Mouse (Mus musculus): Measurements from ENCODE around the gene Gm16253. TPM values are rescaled to one million over a fixed set of nuclear protein-coding genes. Genes with fewer than 3 reads are reported as not detected.

Gene Gm16253
- total RNA-seq, 2 experiments from 2014 or later = not detected

DNA sequence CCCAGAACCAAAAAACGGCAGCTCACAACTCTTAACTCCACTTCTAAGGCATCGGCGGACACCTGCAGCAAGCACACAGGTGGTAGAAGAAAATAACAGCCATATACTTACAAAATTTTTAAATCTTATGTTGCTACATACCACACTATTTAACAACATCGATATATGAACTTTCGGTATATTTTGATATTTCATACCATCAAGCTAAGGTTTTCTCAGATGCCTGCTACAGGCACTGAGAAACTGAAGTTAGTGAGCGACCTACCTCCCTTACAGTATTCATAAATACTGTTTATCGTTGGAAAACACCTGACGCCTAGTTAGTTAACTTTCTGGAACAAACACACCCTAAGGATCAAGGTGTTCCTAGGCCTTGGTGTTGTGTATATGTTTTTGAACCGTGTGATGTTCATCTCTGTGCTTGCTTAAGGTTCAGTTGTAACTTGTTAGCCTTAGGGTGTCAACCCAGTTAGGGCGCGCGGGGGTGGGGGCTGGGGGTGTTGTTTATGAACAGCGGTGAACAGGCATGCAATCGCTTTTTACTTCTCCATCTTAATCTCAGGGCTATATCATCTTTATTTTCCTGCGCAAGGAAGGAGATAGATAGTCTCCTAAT, 20.7 kb upstream of the Gm16253 start:
- no peak for DNase-seq (ENCODE audit: low spot score in 2 of 2)
- intact Hi-C loops (cut with DNase I) = no loop called here

- no peak for DNase-seq (ENCODE audit: low spot score in 2 of 2)
- intact Hi-C loops (cut with DNase I) = no loop called here
Observed at GRCm38 (mm10) chr3:96556651-96557635, 19.8 kb upstream of the Gm16253 start.

DNA sequence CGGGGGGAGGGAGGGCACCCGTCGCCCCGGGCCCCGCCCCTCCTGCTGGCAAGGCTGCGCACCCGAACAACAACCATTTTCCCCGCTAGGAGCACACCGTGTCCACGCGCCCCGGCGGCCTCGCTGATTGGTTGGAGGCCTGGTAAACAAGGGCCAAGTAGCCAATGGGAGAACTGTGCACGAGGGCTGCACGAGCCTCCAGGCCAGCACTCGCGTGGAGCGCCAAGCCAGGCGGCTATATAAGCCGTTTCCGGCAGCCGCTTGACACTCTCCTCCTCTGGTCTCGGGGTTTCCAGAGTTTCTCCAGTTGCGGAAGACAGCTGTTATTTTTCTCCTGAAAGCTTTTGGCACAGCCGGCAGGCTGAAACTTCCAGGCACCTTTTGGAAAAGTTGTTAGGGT, 19.1 kb upstream of the Gm16253 start, which contains the start of gene Txnip:
TSS of gene Txnip (plus strand) at position 264 of the 400 bp plus-strand sequence.
- intact Hi-C loops (cut with DNase I) = no loop called here
- DNase-seq (ENCODE audit: low spot score in 2 of 2) = peak; percentile 98 to 100

DNA sequence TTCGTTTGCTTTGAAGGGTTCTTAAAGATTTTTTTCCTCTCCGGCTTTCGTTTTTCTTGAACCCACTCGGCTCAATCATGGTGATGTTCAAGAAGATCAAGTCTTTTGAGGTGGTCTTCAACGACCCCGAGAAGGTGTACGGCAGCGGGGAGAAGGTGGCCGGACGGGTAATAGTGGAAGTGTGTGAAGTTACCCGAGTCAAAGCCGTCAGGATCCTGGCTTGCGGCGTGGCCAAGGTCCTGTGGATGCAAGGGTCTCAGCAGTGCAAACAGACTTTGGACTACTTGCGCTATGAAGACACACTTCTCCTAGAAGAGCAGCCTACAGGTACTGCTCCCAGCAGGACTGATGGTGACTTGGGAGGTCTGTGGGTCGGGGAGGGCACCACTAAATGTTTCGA, 18.6 kb upstream of the Gm16253 start:
- DNase-seq (ENCODE audit: low spot score in 2 of 2) = no peak
- intact Hi-C loops (cut with DNase I) = no loop called here

GRCm38 (mm10) chr3:96558668-96559196, 18.1 kb upstream of the Gm16253 start:
- intact Hi-C loops (cut with DNase I) = no loop called here
- DNase-seq (ENCODE audit: low spot score in 2 of 2) = no peak

- intact Hi-C loops (cut with DNase I) = no loop called here
- DNase-seq (ENCODE audit: low spot score in 2 of 2) = no peak
Observed at GRCm38 (mm10) chr3:96559398-96559910, 17.3 kb upstream of the Gm16253 start.

DNA sequence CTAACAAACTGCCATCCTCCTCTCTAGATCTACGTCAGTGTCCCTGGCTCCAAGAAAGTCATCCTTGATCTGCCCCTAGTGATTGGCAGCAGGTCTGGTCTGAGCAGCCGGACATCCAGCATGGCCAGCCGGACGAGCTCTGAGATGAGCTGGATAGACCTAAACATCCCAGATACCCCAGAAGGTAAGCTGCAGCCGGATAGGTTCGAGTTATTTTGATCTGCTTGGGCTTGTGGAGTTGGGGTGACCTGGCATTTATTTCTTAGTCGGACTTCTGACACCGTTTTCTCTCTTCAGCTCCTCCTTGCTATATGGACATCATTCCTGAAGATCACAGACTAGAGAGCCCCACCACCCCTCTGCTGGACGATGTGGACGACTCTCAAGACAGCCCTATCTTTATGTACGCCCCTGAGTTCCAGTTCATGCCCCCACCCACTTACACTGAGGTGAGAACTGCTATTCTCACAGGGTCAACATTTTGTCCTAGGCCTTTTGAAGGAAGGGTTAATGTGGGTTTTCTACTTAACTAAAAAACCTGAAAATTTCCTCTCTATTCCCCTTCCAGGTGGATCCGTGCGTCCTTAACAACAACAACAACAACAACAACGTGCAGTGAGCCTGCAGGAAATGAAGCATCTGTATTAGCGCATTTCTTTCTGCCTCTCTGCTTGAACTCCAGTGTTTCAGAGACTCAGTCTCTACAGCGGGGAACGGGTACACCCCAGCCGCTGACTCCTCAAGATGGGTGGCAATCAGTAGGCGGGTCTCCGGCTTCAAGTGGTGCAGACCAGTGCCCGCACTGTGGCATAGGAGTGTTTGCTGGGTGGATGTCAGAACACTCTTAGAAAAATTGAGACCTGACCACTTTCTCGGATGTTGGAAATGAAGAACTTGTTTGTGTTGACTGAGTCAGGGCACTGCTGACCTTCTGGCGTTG, 16.6 kb upstream of the Gm16253 start:
- DNase-seq (ENCODE audit: low spot score in 2 of 2) = no peak
- intact Hi-C loops (cut with DNase I) = no loop called here

DNA sequence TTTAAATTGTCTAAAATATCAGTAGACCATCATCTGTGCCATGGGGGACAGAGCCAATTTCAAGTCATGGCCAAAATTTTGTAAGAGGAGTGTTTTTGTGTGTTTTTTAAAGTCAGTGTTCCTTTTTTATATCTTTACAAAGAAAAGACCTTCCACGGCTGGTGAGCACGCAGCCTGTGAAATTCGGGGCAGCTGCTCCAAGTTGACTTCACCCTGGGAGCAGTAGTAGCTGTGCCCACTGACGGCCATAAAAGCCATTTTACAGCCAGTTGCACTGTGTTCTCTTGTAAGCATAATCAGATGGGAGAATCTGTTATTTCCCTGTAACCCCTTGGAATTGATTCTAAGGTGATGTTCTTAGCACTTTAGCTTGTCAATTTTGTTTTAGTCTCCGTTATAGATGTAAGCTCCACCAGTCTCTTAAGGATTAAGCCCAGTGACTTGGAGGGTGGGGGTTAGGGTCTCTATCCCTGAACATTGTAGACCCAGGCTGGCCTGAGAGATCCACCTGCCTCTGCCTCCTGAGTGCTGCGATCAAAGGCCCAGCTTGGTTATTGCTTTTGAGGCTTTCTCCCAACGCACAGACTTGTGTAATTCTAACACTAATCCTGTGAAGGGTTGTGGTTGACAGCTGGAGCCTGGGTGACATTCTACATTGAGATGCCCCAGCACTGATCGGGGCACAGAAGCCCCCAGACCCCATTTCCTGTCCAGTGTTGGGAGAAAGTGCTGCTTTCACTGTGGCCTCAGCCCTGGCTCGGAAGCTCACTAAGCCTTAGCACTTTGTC, 15.7 kb upstream of the Gm16253 start:
- no peak for DNase-seq (ENCODE audit: low spot score in 2 of 2)
- intact Hi-C loops (cut with DNase I) = no loop called here

GRCm38 (mm10) chr3:96561946-96562681, 14.7 kb upstream of the Gm16253 start:
- no peak for DNase-seq (ENCODE audit: low spot score in 2 of 2)
- intact Hi-C loops (cut with DNase I) = no loop called here

GRCm38 (mm10) chr3:96563267-96563666, 13.5 kb upstream of the Gm16253 start:
- intact Hi-C loops (cut with DNase I) = no loop called here
- DNase-seq (ENCODE audit: low spot score in 2 of 2) = no peak

- intact Hi-C loops (cut with DNase I) = no loop called here
- no peak for DNase-seq (ENCODE audit: low spot score in 2 of 2)
Observed at GRCm38 (mm10) chr3:96563911-96564632, 12.7 kb upstream of the Gm16253 start.

GRCm38 (mm10) chr3:96564633-96565032, 12.2 kb upstream of the Gm16253 start:
- no peak for DNase-seq (ENCODE audit: low spot score in 2 of 2)
- intact Hi-C loops (cut with DNase I) = no loop called here

GRCm38 (mm10) chr3:96565105-96565504, 11.7 kb upstream of the Gm16253 start:
- no peak for DNase-seq (ENCODE audit: low spot score in 2 of 2)
- intact Hi-C loops (cut with DNase I) = no loop called here

DNA sequence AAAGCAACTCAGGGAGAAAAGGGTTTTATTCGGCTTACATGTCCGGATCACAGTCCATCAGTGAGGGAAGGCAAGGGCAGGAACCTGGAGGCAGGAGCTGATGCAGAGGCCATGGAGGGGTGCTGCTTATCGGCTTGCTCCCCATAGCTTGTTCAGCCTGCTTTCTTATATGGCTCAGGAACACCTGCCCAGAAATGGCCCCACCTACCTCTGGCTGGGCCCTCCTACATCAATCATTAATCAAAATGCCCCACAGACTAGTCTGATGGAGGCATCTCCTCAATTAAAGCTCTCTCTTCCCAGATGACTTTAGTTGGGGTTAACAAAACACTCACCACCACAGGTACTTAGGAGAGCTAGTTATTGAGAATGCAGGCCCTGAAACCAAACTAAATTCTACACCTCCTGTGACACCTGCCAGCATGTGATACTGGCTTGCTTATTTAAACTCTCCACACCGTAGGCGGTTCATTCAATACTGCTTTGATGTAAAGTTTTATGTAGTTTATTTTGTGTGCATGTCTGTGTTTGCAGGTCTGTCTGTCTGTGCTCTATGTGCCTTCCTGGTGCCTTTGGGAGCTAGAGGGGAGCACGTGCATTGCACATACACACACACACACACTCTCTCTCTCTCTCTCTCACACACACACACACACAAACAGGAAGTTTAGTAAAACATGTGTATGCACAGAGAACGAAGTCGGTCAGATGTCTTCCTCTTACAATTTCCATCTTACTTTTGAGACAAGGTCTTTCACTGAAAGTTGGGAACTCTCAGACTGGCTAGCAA, 9.9 kb upstream of the Gm16253 start:
- DNase-seq (ENCODE audit: low spot score in 2 of 2) = no peak
- intact Hi-C loops (cut with DNase I) = no loop called here

DNA sequence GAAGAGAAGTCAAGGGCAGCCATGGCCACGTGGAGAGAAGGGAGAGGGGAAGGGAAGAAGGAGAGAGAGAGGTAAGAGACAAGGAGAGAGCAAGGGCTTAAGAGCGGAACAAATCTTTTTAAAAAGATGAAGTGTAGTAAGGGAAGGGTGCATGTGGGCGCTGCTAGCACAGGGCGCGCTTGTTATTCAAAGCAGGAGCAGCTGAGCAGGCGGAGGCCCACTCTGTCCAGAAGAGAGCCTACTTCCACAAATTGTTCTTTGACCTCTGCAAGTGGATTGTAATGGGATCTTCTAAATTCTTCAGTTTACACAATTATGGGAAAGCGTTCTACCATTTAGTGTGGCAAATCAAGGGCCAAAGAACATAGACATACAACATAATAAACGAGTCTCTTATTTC, 8.2 kb upstream of the Gm16253 start:
- intact Hi-C loops (cut with DNase I) = no loop called here
- DNase-seq (ENCODE audit: low spot score in 2 of 2) = no peak

DNA sequence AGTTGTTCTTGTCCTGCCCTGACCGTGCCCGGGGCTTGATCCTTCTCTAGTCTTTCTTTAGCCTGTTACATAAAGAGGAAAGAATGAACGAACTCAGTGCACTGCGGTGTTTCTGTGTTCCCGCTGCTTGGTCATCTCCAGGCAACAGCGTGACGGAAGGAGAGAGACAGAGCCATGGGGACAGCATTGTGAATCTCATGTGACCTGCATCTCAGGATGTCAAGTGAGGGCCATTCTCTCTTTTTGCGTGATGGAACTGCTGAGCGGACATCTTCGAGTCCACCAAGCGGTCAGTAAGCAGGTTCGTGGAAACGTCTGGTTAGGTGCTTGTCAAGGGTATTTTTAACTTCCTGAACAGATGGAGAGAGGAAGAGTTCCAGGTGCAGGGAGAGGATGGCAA, 7.3 kb upstream of the Gm16253 start:
- no peak for DNase-seq (ENCODE audit: low spot score in 2 of 2)
- intact Hi-C loops (cut with DNase I) = no loop called here
